Mouse (Mus musculus): ENCODE measurements around the gene Tlcd2.
A peak's percentile ranks its signal among the peaks of the same experiment; 100 is the strongest.

Tlcd2 gene

DNA sequence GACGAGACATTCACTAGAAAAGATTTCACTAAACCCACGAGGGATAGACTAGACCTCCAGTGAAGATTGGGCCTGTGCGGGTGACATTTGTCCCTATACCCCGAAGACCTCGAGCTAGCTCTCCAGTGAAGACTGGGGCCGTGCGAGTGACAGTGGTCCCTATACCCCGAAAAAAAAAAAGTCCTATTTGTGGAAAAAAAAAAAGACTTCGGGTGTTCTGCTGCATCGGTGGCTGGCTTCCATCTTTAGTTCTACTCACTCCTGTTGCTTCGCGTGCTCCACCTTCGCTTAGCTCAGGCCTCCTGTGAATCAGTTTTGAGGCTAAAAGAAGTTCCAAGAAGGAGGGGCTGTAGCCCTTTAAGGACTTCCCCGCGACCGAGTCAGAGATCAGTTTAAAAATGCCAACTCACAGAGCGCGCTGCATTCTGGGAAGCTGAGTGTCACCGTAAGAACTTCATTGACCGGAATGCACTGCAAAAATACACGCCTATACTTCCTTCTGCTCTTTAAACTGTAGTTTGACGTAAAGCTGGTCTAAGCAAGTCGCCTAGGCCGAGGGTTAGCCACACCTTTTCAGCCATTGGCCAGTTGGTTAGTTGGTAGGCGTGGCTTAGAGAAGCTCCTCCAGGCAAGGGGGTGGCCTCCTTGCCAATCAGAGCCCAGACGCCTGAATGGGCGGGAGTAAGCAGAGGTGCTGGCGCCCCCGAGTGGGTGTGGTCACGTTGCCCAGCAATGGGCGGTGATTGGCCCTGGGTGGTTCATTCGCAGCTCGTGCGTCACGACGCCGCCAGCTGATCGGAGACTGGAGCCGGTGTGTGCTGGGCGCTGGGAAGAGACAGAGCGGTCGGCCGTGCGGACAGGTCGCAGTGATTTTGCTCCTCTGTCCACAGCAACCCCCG lies at the start of gene Tlcd2:
Gene Tlcd2, plus strand, starts transcription at position 872 of the 899 bp plus-strand sequence.
- ATAC-seq (ENCODE audit: insufficient number of reproducible peaks, low FRiP score, low TSS enrichment), result peak; percentile 90

DNA sequence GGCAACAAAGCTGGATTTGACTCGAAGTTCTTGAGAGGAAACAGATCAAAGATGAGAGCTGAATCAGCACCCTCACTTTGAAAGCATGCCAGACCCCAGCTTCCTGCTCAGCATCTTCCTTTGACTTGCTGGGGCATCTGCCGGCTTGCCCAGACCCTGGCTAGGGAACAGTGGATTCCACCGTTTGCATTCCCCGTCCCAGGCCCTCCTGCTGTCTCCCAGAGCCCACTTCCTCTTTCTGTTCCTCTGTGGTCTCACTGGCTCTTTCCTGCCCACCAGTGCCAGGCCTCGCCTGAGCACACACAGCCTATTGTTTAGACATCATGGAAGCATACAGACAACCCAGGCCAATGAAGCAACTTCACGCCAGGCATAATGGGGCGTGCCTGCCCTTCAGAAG lies 46.4 kb upstream of the Tlcd2 start:
- no peak for ATAC-seq (ENCODE audit: insufficient number of reproducible peaks, low FRiP score, low TSS enrichment)

DNA sequence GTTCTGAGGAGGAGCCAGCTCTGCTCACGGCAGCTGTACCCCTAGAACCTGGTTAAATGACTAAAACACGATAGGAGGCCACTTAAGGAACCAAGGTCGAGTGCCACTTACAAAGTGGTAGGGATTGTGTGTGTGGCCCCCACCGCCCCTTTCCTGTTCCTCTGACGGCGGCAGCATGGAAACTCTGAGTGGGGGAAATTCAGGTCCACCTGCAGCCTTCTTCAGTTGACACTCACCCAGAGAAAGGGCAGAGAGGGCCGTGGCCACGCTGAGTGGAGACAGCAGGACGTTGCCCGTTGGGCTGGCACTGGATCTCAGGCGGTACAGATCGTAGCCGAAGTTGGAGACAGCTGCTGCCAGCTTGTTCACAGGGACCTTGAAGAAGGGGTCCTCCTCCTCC lies 45.5 kb upstream of the Tlcd2 start:
- no peak for ATAC-seq (ENCODE audit: insufficient number of reproducible peaks, low FRiP score, low TSS enrichment)

DNA sequence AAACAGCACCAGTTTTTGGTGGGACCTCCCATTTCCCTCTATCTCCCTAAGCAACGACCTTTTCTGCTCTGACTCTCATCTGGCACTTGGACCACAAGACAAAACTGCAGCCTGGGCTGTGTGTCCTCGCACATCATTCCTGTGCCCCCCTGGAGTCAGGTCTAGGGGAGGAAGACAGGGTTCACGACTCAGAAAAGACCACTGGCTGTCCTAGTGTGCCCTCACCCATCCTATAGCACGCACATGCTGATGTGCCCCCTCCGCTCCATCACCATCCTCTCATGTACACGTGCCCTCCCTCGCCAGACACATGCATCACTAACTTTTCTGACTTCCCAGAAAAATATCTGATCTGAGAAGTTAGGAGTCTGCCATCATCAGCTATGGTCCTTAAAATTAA lies 41.5 kb upstream of the Tlcd2 start:
- ATAC-seq (ENCODE audit: insufficient number of reproducible peaks, low FRiP score, low TSS enrichment), result no peak

DNA sequence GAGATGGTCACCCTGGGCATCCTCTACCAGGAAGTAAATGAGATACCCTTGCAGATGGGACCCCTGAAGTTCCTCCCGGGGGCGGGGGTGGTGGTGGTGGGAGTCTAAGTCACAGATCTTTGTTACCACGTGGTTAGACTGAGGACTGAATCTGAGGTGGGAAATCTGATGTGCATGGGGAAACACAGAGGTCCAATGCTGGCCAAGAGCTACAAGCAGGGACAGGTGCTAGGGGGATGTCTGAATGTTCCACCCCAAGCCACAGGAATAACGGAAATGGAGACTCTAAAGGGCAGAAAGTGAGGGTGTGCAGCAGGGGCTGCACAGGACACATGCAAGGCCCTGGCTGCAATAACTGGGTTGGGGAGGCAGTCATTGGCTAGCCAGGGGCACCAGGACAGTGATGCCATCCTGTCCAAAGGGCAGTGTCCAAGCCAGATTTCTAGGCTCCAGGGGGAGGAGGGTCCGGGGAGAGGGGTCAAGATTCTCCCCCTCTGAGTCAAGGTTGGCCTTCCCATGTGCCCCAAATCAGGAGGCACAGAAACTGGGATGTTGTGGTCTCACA lies 40.6 kb upstream of the Tlcd2 start:
- ATAC-seq (ENCODE audit: insufficient number of reproducible peaks, low FRiP score, low TSS enrichment), result no peak

DNA sequence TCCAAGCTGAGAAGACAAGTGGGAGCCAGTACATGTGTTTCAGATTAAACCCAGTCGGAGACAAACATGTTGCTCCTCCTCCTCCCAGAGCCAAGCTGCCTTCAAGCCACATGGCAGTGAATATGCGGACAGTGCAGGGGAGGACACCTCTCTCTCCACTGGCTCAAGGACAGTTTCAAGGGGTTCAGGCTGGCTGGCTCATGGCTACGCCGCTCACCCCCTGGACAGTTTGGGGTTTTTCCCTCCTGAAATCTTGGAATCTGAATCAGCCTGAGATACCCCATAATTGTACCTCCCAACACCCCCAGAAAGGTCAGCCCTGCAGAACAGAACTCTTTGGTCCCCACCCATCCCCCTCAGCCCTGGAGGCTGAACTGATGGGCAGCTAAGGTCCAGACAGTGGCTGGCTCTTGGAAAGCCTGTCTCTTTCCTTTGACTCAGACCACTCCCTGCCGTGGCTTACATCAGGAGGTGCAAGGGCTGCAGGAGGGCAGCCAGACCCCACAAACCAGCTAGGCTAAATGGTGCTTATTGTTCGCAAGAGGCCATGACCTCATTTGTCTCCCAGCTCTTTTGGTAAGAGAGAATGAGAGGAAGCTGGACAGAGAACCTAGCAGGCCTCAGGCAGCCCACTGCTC lies 40.0 kb upstream of the Tlcd2 start:
- no peak for ATAC-seq (ENCODE audit: insufficient number of reproducible peaks, low FRiP score, low TSS enrichment)

DNA sequence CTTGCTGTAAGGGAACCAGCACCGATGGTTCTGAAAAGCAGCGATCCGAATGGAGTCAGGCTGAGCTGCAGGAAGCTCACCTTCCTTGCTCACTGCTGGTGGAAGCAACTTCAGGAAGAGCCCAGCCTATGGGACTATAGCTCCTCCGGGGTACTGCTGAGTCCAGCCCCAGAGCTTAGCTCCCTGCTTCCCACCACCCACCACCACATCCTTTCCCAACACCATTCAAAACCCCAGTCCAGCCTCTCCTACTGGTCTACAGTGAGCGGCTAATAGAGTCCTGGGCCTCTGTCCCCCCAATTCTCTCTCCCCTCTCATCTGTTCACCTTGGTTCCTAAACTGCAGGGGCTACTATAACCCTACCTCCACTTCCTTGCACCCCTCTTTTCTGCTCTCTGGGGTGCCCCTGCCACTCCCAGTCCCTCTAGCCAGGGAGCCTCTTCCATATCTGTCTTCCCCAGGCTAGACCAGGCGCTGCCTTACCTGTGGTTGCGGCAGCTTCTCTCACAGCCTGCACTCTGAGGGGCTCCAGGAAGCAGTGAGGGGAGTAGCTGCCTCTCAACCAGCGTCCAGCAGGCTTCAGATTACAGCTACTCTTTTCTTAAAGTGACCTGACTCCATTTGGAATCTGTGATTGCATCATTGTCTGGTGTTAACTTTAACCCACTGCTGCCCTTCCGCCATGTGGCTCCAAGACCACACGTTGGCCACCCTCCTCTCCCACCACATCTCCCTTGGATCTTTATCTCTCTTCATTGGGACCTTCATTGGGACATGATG lies 39.3 kb upstream of the Tlcd2 start, which contains the start of gene Serpinf1:
Gene Serpinf1, minus strand, starts transcription at position 689 of the 780 bp plus-strand sequence.
- ATAC-seq (ENCODE audit: insufficient number of reproducible peaks, low FRiP score, low TSS enrichment), result no peak

DNA sequence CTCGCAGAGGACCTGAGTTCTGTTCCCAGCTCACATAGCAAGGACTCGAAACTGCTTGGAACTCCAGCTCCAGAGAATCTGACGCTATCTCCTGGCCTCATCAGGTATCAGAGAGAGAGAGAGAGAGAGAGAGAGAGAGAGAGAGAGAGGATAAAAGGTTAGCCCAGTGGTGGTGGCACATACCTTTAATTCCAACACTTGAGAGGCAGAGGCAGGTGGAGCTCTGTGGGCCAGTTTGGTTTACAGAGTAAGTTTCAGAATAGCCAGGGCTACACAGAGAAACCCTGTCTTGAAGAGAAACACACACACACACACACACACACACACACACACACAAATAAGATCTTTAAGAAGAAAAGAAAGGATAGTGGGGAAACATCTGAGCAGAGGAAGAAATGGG lies 38.4 kb upstream of the Tlcd2 start:
- no peak for ATAC-seq (ENCODE audit: insufficient number of reproducible peaks, low FRiP score, low TSS enrichment)

DNA sequence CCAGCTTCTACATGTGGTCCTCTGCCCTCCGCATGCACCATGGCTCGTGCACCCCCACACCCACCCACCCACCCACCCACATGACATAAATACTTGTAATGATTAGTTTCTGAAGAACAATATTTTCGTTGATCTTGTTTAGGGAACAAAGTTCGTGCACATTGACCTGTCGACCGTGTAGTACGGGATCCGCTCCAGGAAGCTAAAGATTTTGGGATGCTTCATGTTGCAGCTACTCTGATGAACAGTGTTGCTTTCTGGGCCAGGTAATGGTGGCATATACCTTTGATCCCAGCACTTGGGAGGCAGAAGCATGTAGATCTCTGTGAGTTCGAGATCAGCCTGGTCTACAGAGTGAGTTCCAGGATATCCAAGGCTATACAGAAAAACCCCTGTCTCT lies 37.5 kb upstream of the Tlcd2 start:
- ATAC-seq (ENCODE audit: insufficient number of reproducible peaks, low FRiP score, low TSS enrichment), result no peak

DNA sequence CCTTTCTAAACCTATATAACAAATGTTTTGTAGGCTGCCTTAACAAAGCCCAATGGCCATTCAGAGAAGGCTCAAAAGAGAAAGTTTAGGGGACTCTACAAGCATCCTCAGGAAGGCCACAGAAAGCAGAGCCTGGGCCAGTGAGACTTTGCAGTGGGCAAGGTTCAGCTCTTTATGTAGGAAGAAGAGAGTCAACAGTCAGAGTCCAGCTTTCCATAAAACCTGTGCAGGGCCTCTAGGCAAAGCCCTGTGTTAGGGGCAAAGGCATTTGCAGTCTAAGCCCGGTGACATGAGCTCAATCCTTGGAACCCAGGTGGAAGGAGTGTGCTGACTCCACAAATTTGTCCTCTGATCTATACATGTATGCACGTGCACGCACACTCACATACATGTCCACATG lies 37.1 kb upstream of the Tlcd2 start:
- ATAC-seq (ENCODE audit: insufficient number of reproducible peaks, low FRiP score, low TSS enrichment), result no peak

DNA sequence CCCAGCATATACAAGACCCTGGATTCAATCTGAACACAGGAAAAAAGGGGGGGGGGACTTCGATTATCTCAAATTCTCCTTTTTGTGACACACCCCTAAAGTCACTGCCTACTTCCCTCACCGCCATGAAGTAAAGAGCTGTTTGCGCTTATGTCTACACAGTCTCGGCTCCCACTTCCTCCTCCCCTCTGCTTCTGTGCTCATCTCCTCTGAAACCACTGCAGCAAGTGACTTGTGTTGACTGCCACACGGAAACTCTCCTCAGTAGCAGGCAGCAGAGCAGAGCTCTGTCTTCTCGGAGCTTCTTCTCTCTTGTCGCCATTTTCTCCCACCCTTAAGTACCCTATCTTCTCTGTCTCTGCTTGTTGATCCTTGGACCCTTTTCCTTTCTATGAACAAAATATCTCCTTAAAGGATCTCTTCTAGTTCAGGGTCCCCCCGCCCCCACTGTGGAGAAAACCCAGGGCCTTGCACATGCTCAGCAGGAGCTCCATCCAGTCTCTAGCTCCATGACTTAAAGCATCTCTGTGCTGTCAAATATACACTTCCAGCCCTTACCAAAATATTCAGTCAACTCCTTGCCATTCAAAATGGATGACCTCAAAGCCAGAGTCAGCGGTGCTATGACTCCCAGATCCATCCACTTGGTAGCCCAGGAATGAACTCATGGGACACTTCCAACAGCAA lies 32.4 kb upstream of the Tlcd2 start:
- ATAC-seq (ENCODE audit: insufficient number of reproducible peaks, low FRiP score, low TSS enrichment), result no peak

DNA sequence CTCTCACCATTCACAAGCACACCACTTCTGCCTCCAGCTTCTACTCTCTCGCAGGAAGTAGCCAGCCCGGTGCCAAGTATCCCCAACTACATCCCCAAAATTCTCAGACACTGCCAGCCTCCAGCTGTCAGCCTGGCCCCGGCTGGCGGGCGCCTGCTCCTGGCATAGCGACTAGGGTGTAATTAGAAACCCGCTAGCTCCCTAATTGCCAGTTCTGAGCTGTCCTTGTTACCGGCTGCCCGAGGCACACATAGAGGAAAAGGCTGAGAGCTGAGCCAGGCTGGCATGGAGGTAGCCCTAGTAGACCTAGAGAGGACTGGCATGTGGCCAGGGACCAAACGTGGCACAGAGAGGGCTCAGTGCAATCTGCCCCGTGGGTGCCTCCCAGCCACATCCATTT lies 30.2 kb upstream of the Tlcd2 start:
- ATAC-seq (ENCODE audit: insufficient number of reproducible peaks, low FRiP score, low TSS enrichment), result peak; percentile 49; the same call in 1 of the 2 replicates

DNA sequence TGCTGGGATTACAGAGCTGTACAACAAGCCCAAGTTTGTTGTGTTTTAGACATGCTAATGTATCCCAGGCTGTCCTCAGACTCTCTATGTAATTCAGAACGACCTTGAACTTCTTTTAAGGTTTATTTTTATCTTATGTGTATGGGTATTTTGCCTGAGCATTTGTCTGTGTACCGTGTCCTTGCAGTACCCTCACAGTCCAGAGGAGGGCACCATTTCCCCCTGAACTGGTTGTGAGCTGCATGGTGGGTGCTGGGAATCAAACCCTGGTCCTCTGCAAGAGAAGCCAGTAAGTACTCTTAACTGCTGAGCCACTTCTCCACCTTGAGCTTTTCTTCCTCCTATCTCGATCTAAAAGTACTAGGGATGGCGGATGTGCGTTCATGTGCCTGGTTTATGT lies 27.4 kb upstream of the Tlcd2 start:
- ATAC-seq (ENCODE audit: insufficient number of reproducible peaks, low FRiP score, low TSS enrichment), result no peak

DNA sequence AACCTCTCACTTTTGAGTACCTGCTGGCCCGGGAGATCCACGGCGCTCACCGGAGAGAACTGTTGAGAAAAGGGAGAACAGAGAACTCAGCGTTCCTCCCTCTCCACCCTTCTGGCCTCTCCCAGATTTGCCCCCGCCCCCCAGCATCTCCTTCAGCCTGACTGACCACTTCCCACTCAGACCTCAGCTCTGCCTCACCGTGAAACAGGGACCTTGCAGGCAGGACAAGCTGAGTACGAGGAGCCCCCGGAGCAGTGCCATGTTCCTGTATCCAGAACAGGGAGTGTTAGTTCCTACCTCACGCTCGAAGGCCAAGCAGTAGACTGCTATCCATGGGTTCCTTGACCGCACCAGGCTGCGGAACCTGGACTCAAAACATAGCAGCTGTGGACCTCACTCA lies 23.3 kb upstream of the Tlcd2 start:
- no peak for ATAC-seq (ENCODE audit: insufficient number of reproducible peaks, low FRiP score, low TSS enrichment)

DNA sequence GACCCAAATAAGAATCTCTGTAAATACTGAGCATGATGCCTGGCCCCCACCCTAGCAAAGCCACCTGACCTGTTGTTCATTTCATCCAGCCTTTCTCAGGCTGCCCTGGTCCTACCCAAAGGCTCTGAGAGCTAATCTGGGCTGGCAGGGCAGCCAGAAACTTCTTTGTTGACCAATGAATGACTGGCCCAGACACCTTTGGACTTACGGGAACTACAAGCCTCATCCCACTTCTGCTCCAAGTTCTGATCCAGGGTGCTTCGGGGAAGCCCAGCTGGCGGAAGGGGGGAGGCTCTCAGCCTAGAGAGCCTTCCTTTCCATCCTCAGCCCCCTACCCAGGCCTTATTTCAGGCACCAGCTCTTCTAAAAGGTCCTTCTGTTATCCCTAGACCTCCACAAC lies 22.7 kb upstream of the Tlcd2 start:
- ATAC-seq (ENCODE audit: insufficient number of reproducible peaks, low FRiP score, low TSS enrichment), result no peak

DNA sequence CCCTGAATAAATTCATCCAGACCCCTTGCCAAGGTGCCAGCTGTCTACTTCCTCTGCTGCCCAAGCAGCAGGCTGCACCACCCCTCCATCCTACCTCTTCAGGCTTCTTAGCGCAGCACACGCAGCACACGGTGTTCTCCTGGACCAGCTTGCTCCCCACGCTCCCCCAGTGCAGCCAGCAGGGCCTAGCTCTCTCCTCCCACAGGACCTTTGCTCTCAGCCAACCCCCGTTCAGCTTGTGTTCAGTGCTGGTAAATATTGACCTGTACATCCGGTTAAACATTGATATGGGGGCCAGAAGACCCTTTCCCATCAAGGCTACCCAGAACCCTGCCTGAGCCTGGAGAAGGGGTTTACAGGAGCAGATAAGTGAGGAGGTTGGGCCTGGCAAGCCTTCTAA lies 22.2 kb upstream of the Tlcd2 start, which contains the start of gene Serpinf2:
Gene Serpinf2, minus strand, starts transcription at position 229 of the 400 bp plus-strand sequence.
- ATAC-seq (ENCODE audit: insufficient number of reproducible peaks, low FRiP score, low TSS enrichment), result no peak

DNA sequence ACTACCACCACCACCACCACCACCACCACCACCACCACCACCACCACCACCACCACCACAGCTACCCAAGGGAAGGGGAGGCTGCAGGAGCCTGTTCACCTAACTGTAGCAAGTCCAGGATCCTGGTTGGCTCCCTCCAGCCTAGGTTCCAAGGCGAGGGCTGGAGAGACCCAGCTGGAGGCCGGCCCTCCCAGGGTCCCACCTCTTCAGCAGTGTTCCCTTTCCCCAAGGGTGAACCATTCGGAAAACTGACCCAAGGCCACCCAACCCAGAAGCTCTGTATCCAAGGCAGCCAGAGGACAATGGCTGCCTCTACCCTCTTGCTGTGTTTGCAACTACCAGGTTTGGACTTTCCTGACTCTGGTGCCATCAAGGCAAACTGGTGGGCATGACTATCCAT lies 21.6 kb upstream of the Tlcd2 start:
- no peak for ATAC-seq (ENCODE audit: insufficient number of reproducible peaks, low FRiP score, low TSS enrichment)

DNA sequence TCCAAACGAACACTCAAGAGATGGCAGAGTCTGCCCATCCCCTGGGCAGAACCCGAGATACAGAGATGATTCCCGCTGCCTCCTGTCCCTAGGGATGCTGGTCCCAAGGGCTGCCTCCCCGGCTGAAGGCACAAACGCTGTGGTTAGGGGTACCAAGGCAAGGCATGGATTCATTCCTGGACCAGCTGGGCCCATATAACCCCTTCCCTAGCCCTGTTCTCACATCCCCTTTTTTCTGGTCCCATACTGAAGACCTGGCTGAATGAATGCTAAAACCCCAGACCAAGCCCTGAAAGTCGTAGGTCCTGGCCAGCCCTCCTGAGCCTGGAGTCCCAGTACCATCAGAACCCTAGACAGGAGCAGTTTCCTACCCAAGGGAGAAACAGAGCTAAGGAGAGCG lies 20.5 kb upstream of the Tlcd2 start:
- no peak for ATAC-seq (ENCODE audit: insufficient number of reproducible peaks, low FRiP score, low TSS enrichment)

DNA sequence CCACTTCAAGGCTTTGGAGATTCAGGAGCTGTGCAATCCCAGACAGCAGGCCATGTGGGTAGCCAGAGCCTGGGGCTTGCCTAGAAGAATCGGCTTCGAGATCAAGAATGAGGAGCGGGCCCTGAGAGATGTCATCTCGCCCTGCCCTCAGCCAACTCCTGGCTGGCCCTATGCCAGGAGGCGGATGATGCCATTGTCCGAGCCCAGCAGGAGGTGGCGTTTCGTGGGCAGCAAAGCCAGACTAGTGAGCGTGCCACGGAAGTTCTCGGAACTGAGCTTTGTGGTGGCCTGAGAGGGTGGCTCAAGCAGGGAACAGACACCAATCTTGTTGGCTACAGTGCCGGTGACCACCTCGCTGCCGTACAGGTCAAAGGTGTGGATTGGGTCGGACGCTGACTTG lies 19.9 kb upstream of the Tlcd2 start:
- no peak for ATAC-seq (ENCODE audit: insufficient number of reproducible peaks, low FRiP score, low TSS enrichment)

DNA sequence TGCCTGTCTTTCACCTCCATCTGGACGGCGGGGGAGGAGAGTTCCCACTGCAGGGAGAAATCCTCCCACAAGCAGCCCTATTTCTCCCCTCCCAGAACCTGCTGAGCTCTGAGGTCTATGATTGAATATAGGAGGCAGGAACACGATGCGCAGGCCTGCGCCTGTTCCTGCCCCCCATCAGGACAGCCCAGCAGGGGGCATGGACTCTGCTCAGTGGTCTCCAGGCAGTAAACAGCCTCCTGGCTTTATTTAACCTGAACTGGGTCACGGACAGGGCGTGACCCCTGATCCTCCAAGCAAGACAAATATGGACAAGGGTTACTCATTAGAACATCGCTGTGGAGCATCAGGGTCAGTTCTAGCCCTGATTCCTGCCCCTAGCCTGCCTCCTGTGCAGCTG lies 17.8 kb upstream of the Tlcd2 start:
- no peak for ATAC-seq (ENCODE audit: insufficient number of reproducible peaks, low FRiP score, low TSS enrichment)

Data from cerebellum, adult (tissue).